Mouse (Mus musculus) spleen, embryonic (tissue): ENCODE results near the gene Nkx2-5.

ENCODE experiments used
- CTCF ChIA-PET: fragments of 350-600 bp; sonication (Branson Sonifier 250); formaldehyde crosslinking; loops from one replicate; lab custom pipeline; 2022; lab: Charles Lee

The Nkx2-5 gene

DNA sequence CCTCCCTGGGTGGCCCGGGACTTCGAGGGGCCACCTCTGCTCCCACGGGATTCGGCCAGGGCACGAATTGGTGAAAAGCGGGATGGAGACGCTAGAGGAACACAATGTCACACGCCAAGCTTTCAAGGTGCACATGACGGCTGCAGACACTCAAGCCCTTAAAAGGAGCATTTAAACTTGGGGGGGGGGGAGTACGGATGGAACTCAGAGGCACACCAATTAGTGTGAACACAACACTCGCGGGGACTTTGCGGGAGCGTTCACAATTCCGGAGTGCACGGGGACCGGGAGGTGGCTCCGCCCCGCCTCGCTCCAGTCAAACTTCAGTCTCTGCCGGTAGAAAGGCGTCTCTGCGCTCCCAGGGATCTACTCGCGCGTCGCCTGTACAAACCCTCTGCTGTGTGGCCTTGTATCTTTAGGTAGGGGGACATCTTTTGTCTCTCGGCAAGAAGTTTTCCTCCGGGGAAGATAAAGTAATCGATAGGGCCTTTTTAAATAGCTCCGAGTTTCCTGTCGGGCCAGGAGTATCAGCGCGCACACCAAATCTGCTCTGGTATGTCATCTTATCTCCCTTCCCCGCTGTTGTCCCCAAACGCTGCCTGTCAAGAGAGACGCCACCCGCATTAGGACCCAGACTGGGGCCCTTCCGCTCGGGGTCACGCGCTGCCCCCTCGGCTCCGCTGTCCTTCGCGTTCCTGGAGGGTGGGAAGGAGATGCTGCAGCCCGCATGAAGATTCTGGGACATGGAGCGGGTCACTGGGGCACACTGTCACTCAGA lies 5.7 kb upstream of the Nkx2-5 start:
- CTCF ChIA-PET: interaction anchor here (0.6 to 0.7 kb wide), 2 partner anchors 349 to 1390 kb away, joined by 3 to 6 read pairs; no protein-coding TSS in a partner anchor

DNA sequence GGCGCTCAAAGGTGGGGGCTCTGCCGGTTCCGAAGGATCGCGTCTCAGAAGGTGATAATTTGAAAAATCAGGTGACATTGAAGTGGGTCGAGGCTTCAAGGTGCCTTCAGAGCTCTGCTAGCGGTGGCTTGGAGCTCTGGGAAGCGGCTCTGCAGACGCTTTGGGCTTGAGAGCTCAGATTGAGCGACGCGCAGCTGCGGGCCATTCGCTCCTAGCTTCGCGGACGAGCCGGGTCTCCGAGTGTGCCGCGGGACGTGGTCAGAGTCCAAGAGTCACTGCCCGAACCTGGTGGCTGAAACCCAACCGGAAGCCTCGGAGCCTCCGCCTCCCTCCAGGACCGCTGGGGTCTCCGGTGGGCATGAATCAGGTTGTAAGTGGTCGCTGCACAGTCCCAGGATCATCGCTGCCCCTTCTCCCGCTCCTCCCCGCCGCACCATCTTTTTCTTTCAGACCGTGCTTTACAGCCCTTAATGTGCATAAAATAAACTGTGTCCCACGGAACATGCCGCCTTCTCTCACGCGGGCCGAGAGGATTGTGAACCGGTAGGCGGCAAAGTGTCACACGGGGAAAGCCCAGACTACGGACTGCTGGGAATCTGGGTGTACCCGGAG lies 5.0 kb upstream of the Nkx2-5 start:
- CTCF ChIA-PET: interaction anchor here (0.6 kb wide), 1 partner anchor 1389 kb away, joined by 6 read pairs; no protein-coding TSS in a partner anchor

DNA sequence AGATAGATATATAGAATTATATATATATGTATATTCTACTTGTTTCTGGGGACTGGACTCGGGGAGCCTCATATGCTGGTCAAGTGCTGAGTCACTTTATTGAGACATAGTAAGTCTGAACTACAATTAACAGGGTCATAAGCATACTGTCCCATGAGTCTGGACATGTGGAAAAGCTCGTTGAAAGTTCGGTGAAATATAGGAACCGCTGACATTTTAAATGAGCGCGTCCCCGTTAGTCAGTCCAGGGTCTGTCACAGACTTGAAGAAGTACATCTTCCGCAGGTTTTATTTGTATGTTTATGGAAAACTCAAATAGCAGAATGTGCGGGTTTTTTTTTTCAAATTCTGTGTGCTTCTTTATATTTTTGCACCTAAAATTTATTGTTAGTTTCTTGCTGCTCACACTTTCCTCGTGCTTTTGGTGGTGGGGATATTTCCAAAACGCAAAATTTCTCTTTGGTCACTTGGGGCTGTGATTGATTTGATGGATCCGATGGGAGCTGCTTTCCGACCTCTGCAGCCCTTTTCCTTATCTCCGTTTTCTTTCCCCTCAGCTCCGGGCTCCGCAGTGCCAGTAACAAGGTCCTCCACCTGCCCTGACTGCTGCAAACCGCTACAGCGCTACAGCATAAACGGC lies 4.4 kb upstream of the Nkx2-5 start:
- CTCF ChIA-PET: no interaction called here

DNA sequence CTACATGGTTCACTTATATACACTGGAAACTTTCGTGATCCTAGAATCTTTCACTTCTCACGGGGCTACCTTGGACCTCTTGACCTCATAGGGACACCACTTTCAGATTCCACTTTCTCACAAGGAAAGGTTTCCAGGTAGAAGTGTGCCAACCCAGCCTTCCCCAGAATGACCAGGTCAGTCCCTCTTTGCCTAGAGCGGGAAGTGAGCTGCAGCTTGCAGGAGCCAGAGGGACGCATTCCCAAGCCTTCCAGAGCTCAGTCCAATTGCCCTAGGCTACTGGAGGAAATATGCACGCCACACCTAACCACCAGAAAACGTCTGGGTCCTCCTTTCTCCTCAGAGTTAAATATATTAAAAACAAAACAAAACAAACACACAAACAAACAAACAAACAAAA lies 3.4 kb upstream of the Nkx2-5 start:
- CTCF ChIA-PET: interaction anchor here (0.6 kb wide), 1 partner anchor 136 kb away, joined by 3 read pairs; no protein-coding TSS in a partner anchor

- CTCF ChIA-PET: interaction anchor here (0.6 to 0.7 kb wide), 2 partner anchors 16 to 136 kb away, joined by 3 read pairs; no protein-coding TSS in a partner anchor
Measured at GRCm38 (mm10) chr17:26847801-26848200, 3.0 kb upstream of the Nkx2-5 start.

DNA sequence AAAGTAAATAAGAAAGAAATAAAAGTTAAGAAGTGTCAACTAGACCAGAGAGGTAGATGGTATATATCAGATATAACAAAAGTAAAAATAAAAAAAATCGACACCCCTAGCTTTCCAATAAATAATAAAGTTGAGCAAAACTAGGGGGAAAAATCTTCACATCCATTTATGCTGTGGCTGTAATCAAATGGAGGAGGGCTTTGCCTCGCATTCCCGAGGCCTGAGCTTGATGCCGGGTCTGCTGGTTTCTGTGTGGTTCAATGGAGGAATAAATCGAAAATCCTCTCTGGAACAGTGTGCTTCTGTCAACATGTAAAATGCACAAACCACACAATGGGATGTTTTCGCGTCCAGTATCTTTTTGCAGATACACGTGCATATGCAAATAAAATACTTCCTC lies 1.6 kb upstream of the Nkx2-5 start:
- CTCF ChIA-PET: no interaction called here

GRCm38 (mm10) chr17:26845149-26846050 lies 591 bp upstream of the Nkx2-5 start:
- CTCF ChIA-PET: no interaction called here

- CTCF ChIA-PET: no interaction called here
Measured at GRCm38 (mm10) chr17:26844371-26844851, 398 bp downstream of the Nkx2-5 start.

GRCm38 (mm10) chr17:26843696-26844236 lies 1.0 kb downstream of the Nkx2-5 start:
- CTCF ChIA-PET: interaction anchor here (0.5 kb wide), 1 partner anchor 858 kb away, joined by 6 read pairs; no protein-coding TSS in a partner anchor

DNA sequence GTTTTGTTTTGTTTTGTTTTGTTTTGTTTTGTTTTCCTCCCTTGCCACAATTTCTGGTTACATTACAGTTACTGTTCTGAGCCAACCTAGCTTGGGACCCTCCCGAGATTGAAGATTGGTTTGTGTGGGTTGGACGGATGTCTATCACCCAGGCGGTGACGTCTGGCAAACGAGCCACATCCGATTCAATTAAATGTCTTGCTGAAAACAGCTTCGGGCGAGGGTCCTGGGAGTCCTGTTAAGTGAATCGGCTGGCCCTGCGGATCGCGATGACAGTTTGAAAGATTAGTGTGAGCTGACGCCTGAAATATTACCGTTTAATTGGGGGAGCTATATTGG lies 1.6 kb downstream of the Nkx2-5 start:
- CTCF ChIA-PET: interaction anchor here (0.5 kb wide), 1 partner anchor 859 kb away, joined by 6 read pairs; no protein-coding TSS in a partner anchor

DNA sequence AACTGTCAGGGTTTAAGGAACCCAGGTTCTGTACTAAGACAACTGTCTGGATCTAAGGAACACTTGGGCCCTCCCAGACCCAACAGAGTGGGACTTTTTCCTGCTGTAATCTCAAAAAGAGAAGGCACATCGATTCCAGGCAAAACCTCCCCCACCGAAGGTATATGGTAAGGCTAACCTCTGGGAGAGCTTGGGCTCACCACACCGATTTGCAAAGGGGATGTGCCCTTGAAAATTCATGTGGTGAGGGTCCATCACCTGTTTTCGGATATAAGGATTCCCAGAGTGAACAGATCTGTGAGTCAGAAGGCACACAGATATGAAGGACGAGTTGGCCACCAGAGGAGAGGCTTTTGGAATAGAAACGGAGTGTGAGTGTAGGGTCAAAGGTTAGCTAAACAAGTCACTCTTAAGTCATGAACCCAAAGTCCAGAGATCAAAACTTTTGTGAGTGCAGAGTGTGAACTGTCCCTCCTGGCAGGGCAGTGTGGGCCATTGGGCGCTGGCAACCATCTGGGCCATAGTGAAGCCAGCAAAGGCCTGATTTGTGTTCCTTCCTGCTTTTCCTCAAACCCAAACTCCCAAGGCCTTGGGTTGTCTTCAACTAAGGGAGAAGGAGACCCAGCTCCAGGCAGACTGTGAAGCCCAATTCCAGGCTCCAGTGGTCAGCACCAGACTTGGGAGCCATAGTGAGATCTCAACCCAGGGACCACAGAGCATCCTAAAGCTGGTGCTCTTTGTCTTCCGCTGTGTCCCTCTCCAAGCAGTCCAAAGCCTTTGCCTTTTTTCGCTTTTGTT lies 2.2 kb downstream of the Nkx2-5 start:
- CTCF ChIA-PET: no interaction called here

- CTCF ChIA-PET: no interaction called here
Measured at GRCm38 (mm10) chr17:26841981-26842380, 2.8 kb downstream of the Nkx2-5 start.

- CTCF ChIA-PET: no interaction called here
Measured at GRCm38 (mm10) chr17:26840922-26841731, 3.7 kb downstream of the Nkx2-5 start.

DNA sequence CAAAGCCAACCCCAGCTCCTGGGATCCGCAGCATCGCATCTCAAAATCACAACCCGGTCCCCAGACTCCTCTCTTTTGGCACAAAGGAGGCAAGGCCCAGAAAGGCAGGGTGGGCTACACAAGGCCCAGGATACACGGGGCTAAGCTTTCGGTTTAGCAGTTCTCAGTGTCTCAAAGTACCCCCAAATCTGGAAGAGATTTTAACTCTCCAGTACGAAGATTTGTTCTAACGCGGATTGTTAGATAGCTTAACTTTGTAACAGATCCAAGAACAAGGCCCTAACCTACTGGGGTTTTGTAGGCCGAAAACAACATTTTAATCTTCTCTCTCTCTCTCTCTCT lies 4.4 kb downstream of the Nkx2-5 start:
- CTCF ChIA-PET: no interaction called here

- CTCF ChIA-PET: no interaction called here
Measured at GRCm38 (mm10) chr17:26839718-26840438, 4.9 kb downstream of the Nkx2-5 start.

DNA sequence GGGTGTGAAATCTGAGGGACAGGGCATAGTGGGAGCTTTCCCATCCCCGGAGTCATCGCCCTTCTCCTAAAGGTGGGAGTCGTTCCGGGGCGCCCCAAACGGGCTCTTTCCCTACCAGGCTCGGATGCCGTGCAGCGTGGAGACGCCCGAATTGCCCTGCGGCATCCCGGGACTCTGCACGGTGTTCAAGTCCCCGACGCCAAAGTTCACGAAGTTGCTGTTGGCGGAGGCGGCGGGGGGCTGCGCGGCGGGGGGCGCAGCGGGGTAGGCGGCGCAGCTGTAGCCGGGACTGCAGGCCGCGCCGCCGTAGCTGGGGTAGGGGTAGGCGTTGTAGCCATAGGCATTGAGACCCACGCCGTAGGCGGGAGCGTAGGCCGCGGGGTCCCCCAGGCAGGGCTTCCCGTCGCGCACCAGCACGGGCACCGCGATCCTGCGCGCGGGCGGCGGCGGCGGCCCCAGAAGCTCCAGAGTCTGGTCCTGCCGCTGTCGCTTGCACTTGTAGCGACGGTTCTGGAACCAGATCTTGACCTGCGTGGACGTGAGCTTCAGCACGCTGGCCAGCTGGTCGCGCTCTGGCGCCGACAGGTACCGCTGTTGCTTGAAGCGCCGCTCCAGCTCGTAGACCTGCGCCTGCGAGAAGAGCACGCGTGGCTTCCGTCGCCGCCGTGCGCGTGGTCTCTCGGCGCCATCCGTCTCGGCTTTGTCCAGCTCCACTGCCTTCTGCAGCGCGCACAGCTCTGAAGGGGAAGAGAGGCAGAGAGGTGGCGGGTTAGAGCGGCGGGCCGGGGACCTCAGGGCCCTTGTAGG lies 5.7 kb downstream of the Nkx2-5 start:
- CTCF ChIA-PET: interaction anchor here (0.6 kb wide), 1 partner anchor 14 kb away, joined by 5 read pairs; no protein-coding TSS in a partner anchor

DNA sequence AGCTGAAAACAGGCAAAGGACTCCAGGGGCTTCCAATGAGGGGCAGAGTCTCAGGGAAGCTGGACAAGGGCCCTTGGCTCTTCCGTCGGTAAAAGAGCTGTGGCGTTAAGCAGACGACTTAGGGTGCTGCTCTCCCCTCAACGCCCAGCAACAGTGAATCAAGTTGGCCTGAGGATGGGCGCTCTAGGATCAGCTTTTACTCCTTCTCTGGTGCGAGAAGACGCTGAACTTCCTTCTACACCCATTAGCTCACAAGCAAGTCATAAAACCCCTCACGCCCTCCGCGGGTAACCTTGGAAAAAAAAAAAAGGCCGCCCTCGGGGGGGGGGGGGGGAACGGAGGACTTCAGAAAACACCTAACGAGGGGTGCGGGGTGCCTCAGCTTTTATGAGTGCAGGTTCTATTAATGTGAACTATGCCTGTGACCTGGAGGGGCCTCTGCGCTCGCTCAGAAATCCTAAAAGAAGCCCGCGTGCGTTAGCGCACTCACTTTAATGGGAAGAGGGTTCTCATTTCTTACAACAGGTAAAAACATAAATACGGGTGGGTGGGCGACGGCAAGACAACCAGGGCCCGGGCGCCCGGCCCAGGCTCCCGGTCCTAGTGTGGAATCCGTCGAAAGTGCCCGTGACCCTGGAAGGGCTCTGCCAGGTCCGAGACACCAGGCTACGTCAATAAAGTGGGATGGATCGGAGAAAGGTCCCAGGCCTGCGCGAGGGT lies 6.5 kb downstream of the Nkx2-5 start:
- CTCF ChIA-PET: interaction anchor here (0.5 to 0.7 kb wide), 3 partner anchors 14 to 112 kb away, joined by 3 to 7 read pairs (median 5); no protein-coding TSS in a partner anchor
